Mouse (Mus musculus) embryonic fibroblast, embryonic 13.5 days (primary cell): ENCODE results near the gene Plcl1.

ENCODE experiments used
- CTCF ChIP-seq: IDR thresholded peaks from 2 replicates; pipeline ENCODE4 v1.5.1; 2011; ENCODE audit warnings: mild to moderate bottlenecking, control low read depth, low read length, moderate library complexity, borderline replicate concordance; ENCODE audit not compliant: insufficient read depth
- POLR2A ChIP-seq: IDR thresholded peaks from 2 replicates; pipeline ENCODE4 v1.6.1; 2011; ENCODE audit warnings: low read depth, mild to moderate bottlenecking, control low read depth, low read length, moderate library complexity

GRCm38 (mm10) chr1:55617857-55618256, 212.1 kb downstream of the Plcl1 start:
- no peak for TF ChIP-seq POLR2A
- TF ChIP-seq CTCF = no peak
